Mouse (Mus musculus) midbrain, embryonic 14.5 days (tissue): Measurements from ENCODE around the gene Olfml2a. TPM values are rescaled to one million over a fixed set of nuclear protein-coding genes. Genes with fewer than 3 reads are reported as not detected.

Experiments used
- ATAC-seq: fragments of 200-750 bp; cut with Nextera tagmentation; 2 replicates; pipeline ENCODE4 v1.8.0; 2017; ENCODE audit warnings: moderate number of reproducible peaks, moderate library complexity; ENCODE audit not compliant: low FRiP score, low TSS enrichment
- DNase-seq: peaks from one replicate; pipeline ENCODE4 v3.0.0-alpha.2; 2015
- H3K27ac ChIP-seq: fragments of 300-500 bp; sonication (generic); replicated peaks from 2 replicates; pipeline ENCODE4 v1.5.1; 2014; ENCODE audit warnings: mild to moderate bottlenecking, low read depth, low read length, moderate library complexity
- H3K27me3 ChIP-seq: fragments of 300-500 bp; sonication (generic); 2 replicates; pipeline ENCODE4 v1.6.1; 2014; ENCODE audit warnings: low read length, control low read depth, mixed read lengths; ENCODE audit not compliant: control insufficient read depth, insufficient read depth
- H3K36me3 ChIP-seq: fragments of 300-500 bp; sonication (generic); 2 replicates; pipeline ENCODE4 v1.6.1; 2014; ENCODE audit warnings: low read length, control low read depth; ENCODE audit not compliant: control insufficient read depth, insufficient read depth
- H3K4me1 ChIP-seq: fragments of 300-500 bp; sonication (generic); 2 replicates; pipeline ENCODE4 v1.6.1; 2014; ENCODE audit warnings: mild to moderate bottlenecking, antibody characterized with exemption, low read length, control low read depth; ENCODE audit not compliant: control insufficient read depth, insufficient read depth
- H3K4me2 ChIP-seq: fragments of 300-500 bp; sonication (generic); 2 replicates; pipeline ENCODE4 v1.6.1; 2014; ENCODE audit warnings: mild to moderate bottlenecking, low read length, moderate library complexity
- H3K4me3 ChIP-seq: fragments of 300-500 bp; sonication (generic); replicated peaks from 2 replicates; pipeline ENCODE4 v1.5.1; 2014; ENCODE audit warnings: low read depth, low read length
- H3K9ac ChIP-seq: fragments of 300-500 bp; sonication (generic); replicated peaks from 2 replicates; pipeline ENCODE4 v1.6.1; 2014; ENCODE audit warnings: mild to moderate bottlenecking, low read length, moderate library complexity
- H3K9me3 ChIP-seq: fragments of 300-500 bp; sonication (generic); 2 replicates; pipeline ENCODE4 v1.6.1; 2016; ENCODE audit warnings: low read length, control low read depth, mixed read lengths; ENCODE audit not compliant: control insufficient read depth
- WGBS: fragments of 180-500 bp; shearing (Covaris S2); extraction: QIAGEN DNeasy Blood & Tissue Kit; methylation state at CpG from one replicate; pipeline ENCODE4 v1.1.7; 2014; 5-methylcytosine and 5-hydroxymethylcytosine counted together
- polyA plus RNA-seq: library from polyadenylated mRNA; unstranded; fragments of >200 nt; fragmentation: Nextera tagmentation; extraction: Ambion mirVana; gene quantifications from 2 replicates; pipeline ENCODE4 v1.2.1, GENCODE M21; 2014

The Olfml2a gene
- polyA plus RNA-seq, 1 experiment from 2014 or later = 2.2 TPM

- Histone ChIP-seq H3K9me3 (no peaks in the 10 kb centered on the region; the same call in 1 of the 2 replicates), H3K4me1 (no peaks in the 10 kb centered on the region), H3K27ac (no peak overlapping the region), H3K36me3 (no peaks in the 10 kb centered on the region), H3K4me3 (no peak overlapping the region), H3K4me2 (no peak overlapping the region), H3K27me3 (no peaks in the 10 kb centered on the region), H3K9ac (no peak overlapping the region)
- 75% methylated on average over 1 of the region's 1 CpGs for WGBS
- no peak for DNase-seq
- ATAC-seq = no peak
Measured at GRCm38 (mm10) chr2:38987371-38987770, 55.6 kb downstream of the Olfml2a start.

GRCm38 (mm10) chr2:38987803-38988510 is 56.2 kb downstream of the Olfml2a start:
- ATAC-seq (no peak), DNase-seq (no peak)
- Histone ChIP-seq H3K36me3 (no peaks in the 10 kb centered on the region), H3K27ac (no peak overlapping the region), H3K4me1 (no peaks in the 10 kb centered on the region), H3K9ac (no peak overlapping the region), H3K27me3 (no peaks in the 10 kb centered on the region), H3K9me3 (no peaks in the 10 kb centered on the region; the same call in 1 of the 2 replicates), H3K4me2 (no peak overlapping the region), H3K4me3 (no peak overlapping the region)
- 84% methylated on average over 6 of the region's 6 CpGs for WGBS

GRCm38 (mm10) chr2:38988929-38989328 is 57.2 kb downstream of the Olfml2a start:
- H3K36me3 ChIP-seq = no peaks in the 10 kb centered on the region
- ATAC-seq = no peak
- no peak overlapping the region for H3K4me2 ChIP-seq
- no peaks in the 10 kb centered on the region for H3K4me1 ChIP-seq
- WGBS = 86% methylated on average over 2 of the region's 2 CpGs
- no peaks in the 10 kb centered on the region for H3K27me3 ChIP-seq
- H3K27ac ChIP-seq = no peak overlapping the region
- no peaks in the 10 kb centered on the region; the same call in 1 of the 2 replicates for H3K9me3 ChIP-seq
- no peak for DNase-seq
- H3K4me3 ChIP-seq = no peak overlapping the region
- no peak overlapping the region for H3K9ac ChIP-seq

- ATAC-seq (no peak), DNase-seq (no peak)
- 77% methylated on average over 4 of the region's 4 CpGs for WGBS
- H3K27me3 ChIP-seq = no peaks in the 10 kb centered on the region
- no peak overlapping the region for H3K4me2 ChIP-seq
- no peak overlapping the region for H3K4me3 ChIP-seq
- H3K27ac ChIP-seq = no peak overlapping the region
- no peaks in the 10 kb centered on the region for H3K4me1 ChIP-seq
- no peak overlapping the region for H3K9ac ChIP-seq
- no peaks in the 10 kb centered on the region for H3K36me3 ChIP-seq
- H3K9me3 ChIP-seq = no peaks in the 10 kb centered on the region
Measured at GRCm38 (mm10) chr2:38992004-38992403, 60.2 kb downstream of the Olfml2a start.

GRCm38 (mm10) chr2:38992452-38992851 is 60.7 kb downstream of the Olfml2a start:
- 51% methylated on average over 4 of the region's 4 CpGs for WGBS
- no peak for DNase-seq

GRCm38 (mm10) chr2:38997386-38998374 is 65.9 kb downstream of the Olfml2a start, which contains the start of gene Wdr38:
Wdr38 (plus strand) TSS chr2:38997476.
- DNase-seq = peak; percentile 92
- H3K4me3 ChIP-seq = peak within 1 kb of the TSS; percentile 26
- H3K9me3 ChIP-seq = no peaks in the 10 kb centered on the region
- H3K27ac ChIP-seq = no peak within 1 kb of the TSS
- H3K4me1 ChIP-seq = peaks cover 5% of the 10 kb centered on the region; the same call in 1 of the 2 replicates
- H3K36me3 ChIP-seq = peaks cover 33% of the 10 kb centered on the region
- WGBS = 15% methylated on average over 33 of the region's 33 CpGs
- H3K4me2 ChIP-seq = peak within 1 kb of the TSS; percentile 50
- H3K27me3 ChIP-seq = no peaks in the 10 kb centered on the region
- H3K9ac ChIP-seq = 0 out of 2 replicates have a peak within 1 kb of the TSS, but pooled peaks have one; percentile 4
- ATAC-seq = peak; percentile 87

More at GRCm38 (mm10) chr2:38992452-38992851, 60.7 kb downstream of the Olfml2a start:
- Histone ChIP-seq H3K27me3 (no peaks in the 10 kb centered on the region), H3K4me1 (peaks cover under 1% of the 10 kb centered on the region; the same call in 1 of the 2 replicates), H3K9ac (no peak overlapping the region), H3K9me3 (no peaks in the 10 kb centered on the region), H3K4me2 (no peak overlapping the region), H3K36me3 (no peaks in the 10 kb centered on the region), H3K4me3 (no peak overlapping the region), H3K27ac (no peak overlapping the region)
- ATAC-seq = no peak

- WGBS = 57% methylated on average over 4 of the region's 4 CpGs
- Histone ChIP-seq H3K9ac (no peak overlapping the region), H3K9me3 (no peaks in the 10 kb centered on the region), H3K4me3 (no peak overlapping the region), H3K27me3 (no peaks in the 10 kb centered on the region), H3K27ac (no peak overlapping the region), H3K4me1 (peaks cover 19% of the 10 kb centered on the region), H3K4me2 (no peak overlapping the region), H3K36me3 (peaks cover 43% of the 10 kb centered on the region)
- ATAC-seq = no peak
- no peak for DNase-seq
Measured at GRCm38 (mm10) chr2:38999381-38999780, 67.6 kb downstream of the Olfml2a start.

GRCm38 (mm10) chr2:38999910-39000586 is 68.3 kb downstream of the Olfml2a start:
- H3K4me3 ChIP-seq = no peak overlapping the region
- H3K36me3 ChIP-seq = peaks cover 43% of the 10 kb centered on the region
- H3K4me1 ChIP-seq = peaks cover 19% of the 10 kb centered on the region
- no peak overlapping the region for H3K4me2 ChIP-seq
- ATAC-seq (no peak), DNase-seq (no peak)
- H3K9ac ChIP-seq = no peak overlapping the region
- 71% methylated on average over 8 of the region's 8 CpGs for WGBS
- no peaks in the 10 kb centered on the region for H3K9me3 ChIP-seq
- no peak overlapping the region for H3K27ac ChIP-seq
- no peaks in the 10 kb centered on the region for H3K27me3 ChIP-seq
